Mouse (Mus musculus) brain, embryonic 14.5 days (tissue): Measurements from ENCODE around the gene Tedc2.

ENCODE experiments used
- CTCF ChIP-seq: fragments of 200-500 bp; IDR thresholded peaks from 2 replicates; pipeline ENCODE4 v1.5.1; 2012; ENCODE audit warnings: inconsistent platforms, mild to moderate bottlenecking, moderate library complexity, borderline replicate concordance; ENCODE audit not compliant: insufficient read depth, insufficient read length; ENCODE audit errors: extremely low read depth
- POLR2A ChIP-seq: fragments of 200-500 bp; IDR thresholded peaks from 2 replicates; pipeline ENCODE4 v1.6.1; 2012; ENCODE audit warnings: mild to moderate bottlenecking, inconsistent platforms, borderline replicate concordance; ENCODE audit not compliant: poor library complexity, insufficient read depth, insufficient read length, severe bottlenecking; ENCODE audit errors: extremely low read depth

DNA sequence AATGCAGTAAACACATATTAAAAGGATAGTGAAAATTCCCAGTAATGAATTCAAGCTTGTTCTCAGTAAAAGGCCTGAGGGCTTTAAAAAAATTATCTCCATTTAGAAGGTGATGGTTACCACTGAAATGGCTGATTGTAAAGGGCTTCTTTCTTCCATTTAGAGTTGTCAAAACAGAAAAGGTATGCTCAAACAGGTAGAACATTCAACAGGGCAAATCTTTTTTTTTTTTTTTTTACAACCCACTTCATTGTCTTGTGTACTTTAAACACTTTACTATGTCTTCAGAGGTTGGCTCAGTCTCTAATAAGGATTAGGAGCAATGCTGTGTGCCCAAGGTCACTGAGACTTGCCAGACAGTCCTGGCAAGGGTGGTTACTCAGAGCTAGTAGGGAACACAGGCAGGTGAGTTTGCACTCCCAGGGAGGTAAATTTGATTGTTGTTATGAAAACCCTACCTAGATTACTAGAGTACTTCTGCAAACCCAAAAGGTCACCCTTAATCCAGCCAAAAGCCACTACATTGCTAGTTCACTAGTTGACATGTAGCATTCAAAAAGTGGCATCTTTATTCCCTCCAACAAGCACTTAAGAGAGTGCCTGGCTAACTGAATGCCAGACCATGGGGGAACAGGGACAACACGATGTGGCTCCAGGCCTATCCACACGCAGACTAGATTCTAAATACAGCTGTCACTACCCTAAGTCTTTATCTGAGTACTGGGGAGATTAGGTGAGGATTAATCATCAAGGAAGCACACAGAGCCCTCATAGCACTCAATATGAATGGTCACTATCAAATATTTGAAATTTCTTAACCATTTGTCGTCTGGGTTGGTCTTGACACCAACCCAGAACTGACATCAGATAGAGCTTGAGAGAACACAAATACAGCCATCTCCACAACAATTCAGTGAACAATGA lies 16.8 kb downstream of the Tedc2 start:
- no peak for TF ChIP-seq POLR2A
- TF ChIP-seq CTCF = no peak
